Mouse (Mus musculus) intestine, postnatal 0 days (tissue): Measurements from ENCODE around the gene Vinac1. TPM values are rescaled to one million over a fixed set of nuclear protein-coding genes. Genes with fewer than 3 reads are reported as not detected.

Source experiments
- ATAC-seq: fragments of 200-750 bp; cut with Nextera tagmentation; 2 replicates; pipeline ENCODE4 v1.8.0; 2017; ENCODE audit warnings: mild to moderate bottlenecking, moderate TSS enrichment, moderate library complexity
- H3K27ac ChIP-seq: fragments of 300-500 bp; sonication (generic); 2 replicates; pipeline ENCODE4 v1.5.1; 2014; ENCODE audit warnings: mild to moderate bottlenecking, low read depth, low read length, moderate library complexity
- H3K27me3 ChIP-seq: fragments of 300-500 bp; sonication (generic); replicated peaks from 2 replicates; pipeline ENCODE4 v1.6.1; 2014; ENCODE audit warnings: low read length, mixed read lengths; ENCODE audit not compliant: control insufficient read depth, insufficient read depth
- H3K36me3 ChIP-seq: fragments of 300-500 bp; sonication (generic); 2 replicates; pipeline ENCODE4 v1.6.1; 2014; ENCODE audit warnings: mild to moderate bottlenecking, moderate library complexity; ENCODE audit not compliant: control insufficient read depth, insufficient read depth
- H3K4me1 ChIP-seq: fragments of 300-500 bp; sonication (generic); replicated peaks from 2 replicates; pipeline ENCODE4 v1.6.1; 2014; ENCODE audit warnings: antibody characterized with exemption, low read length, mixed read lengths; ENCODE audit not compliant: control insufficient read depth, insufficient read depth
- H3K4me2 ChIP-seq: fragments of 300-500 bp; sonication (generic); replicated peaks from 2 replicates; pipeline ENCODE4 v1.6.1; 2014; ENCODE audit warnings: low read depth, mild to moderate bottlenecking, moderate library complexity
- H3K4me3 ChIP-seq: fragments of 300-500 bp; sonication (generic); 2 replicates; pipeline ENCODE4 v1.5.1; 2014; ENCODE audit warnings: low read depth, low read length
- H3K9ac ChIP-seq: fragments of 300-500 bp; sonication (generic); 2 replicates; pipeline ENCODE4 v1.6.1; 2014; ENCODE audit warnings: mild to moderate bottlenecking, low read depth, low read length
- H3K9me3 ChIP-seq: fragments of 300-500 bp; sonication (generic); 2 replicates; pipeline ENCODE4 v1.6.1; 2016; ENCODE audit warnings: mixed run types; ENCODE audit not compliant: control insufficient read depth
- CTCF ChIP-seq: sonication (generic); IDR thresholded peaks from 2 replicates; pipeline ENCODE4 v1.5.1; 2016; ENCODE audit warnings: low read depth, mild to moderate bottlenecking, control low read depth, antibody characterized with exemption, moderate library complexity
- WGBS: fragments of 180-500 bp; shearing (Covaris S2); extraction: QIAGEN DNeasy Blood & Tissue Kit; methylation state at CpG from one replicate; pipeline ENCODE4 v1.1.7; 2014; 5-methylcytosine and 5-hydroxymethylcytosine counted together
- polyA plus RNA-seq: library from polyadenylated mRNA; unstranded; fragments of >200 nt; fragmentation: Nextera tagmentation; extraction: Ambion mirVana; gene quantifications from 2 replicates; pipeline ENCODE4 v1.2.1, GENCODE M21; 2015

Gene Vinac1
- polyA plus RNA-seq: not detected in 2 replicates

DNA sequence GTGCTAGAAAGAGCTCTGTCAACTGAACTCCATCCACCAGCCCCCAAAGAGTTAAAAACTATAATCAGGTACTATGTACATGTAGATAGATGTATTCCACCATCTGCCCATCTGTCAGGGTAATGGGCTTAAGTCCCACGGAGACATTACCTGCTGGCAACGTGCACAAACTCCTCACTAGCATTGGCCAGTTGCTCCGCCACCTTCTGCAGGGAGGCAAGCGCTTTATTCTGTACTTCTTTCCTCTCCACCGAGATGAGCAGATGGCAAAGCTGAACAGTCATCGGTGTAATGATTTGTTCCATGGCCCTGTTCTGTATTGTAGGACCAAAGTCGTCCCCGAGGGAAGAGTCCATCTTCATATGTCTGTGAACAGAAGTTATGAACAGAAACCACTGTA lies at the start of gene Vinac1:
TSS of gene Vinac1 (minus strand) at position 362 of the 400 bp plus-strand sequence.
- Histone ChIP-seq H3K9ac (no peak within 1 kb of the TSS), H3K36me3 (no peaks in the 10 kb centered on the region), H3K27ac (no peak within 1 kb of the TSS), H3K9me3 (no peaks in the 10 kb centered on the region), H3K27me3 (no peaks in the 10 kb centered on the region), H3K4me1 (no peaks in the 10 kb centered on the region; the same call in 1 of the 2 replicates), H3K4me2 (no peak within 1 kb of the TSS), H3K4me3 (no peak within 1 kb of the TSS)
- 81% methylated on average over 8 of the region's 8 CpGs for WGBS
- no peak for TF ChIP-seq CTCF
- no peak for ATAC-seq

DNA sequence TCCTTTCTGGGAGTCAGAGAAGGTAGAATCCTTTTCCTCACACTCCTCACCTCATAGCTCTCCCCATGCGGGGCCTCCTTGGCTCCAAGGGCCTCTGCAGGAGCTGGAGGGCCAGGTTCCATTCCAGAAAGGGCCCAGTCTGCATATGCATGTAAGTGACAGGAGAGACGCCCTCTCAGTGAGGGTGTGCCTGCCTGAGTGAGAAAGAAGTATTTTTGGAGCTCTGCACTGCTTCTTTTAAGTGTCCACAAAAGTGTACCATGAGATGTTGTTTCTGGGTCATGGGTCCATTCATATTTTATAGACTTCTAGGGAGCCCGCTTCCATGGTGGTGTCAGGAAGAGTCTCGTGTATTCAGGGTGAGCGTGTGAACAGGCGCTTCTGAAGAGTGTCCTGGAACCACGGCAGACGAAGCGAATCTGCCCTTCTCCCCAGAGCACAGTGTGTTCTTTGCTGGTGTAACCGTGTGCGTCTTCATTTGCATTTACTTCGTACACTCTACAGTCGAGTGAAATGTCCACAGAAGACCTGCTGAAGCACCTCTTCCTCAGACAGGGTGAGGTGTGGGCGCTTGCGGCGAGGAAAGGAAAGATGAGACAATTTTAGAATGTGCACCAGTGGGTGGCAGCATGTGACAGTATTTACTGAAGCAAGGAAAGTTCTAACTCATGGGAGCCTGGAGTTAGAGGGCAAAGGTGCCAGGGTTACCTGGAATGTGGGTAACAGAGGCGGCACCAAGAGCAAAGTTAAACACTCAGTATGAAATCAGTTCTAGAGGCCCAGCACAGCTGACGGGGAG lies 46.2 kb upstream of the Vinac1 start:
- Histone ChIP-seq H3K4me3 (no peak overlapping the region), H3K4me1 (no peaks in the 10 kb centered on the region), H3K36me3 (peaks cover 11% of the 10 kb centered on the region; the same call in 1 of the 2 replicates), H3K4me2 (no peak overlapping the region), H3K9ac (no peak overlapping the region), H3K9me3 (no peaks in the 10 kb centered on the region), H3K27me3 (no peaks in the 10 kb centered on the region), H3K27ac (no peak overlapping the region; the same call in 1 of the 2 replicates)
- TF ChIP-seq CTCF: peak; percentile 28
- 82% methylated on average over 18 of the region's 18 CpGs for WGBS
- no peak for ATAC-seq

DNA sequence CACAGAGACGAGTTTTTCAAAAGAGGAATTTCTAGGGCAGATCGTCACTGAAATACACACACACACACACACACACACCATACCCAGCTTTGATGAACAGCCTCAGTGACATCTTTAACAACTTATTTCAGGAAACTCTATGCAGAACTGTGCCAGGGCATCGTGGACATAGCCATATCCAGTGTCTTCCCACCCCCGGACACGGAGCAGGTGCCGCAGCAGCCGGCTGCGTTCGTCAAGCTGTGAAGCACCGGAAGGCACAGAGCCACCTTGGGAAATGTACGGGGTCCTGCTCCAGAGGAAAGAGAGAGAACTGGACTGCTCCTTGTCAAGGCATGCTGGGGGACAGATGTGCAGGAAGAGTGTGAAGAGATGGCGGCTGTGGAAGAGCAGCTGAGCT lies 44.8 kb upstream of the Vinac1 start:
- Histone ChIP-seq H3K27me3 (no peaks in the 10 kb centered on the region), H3K4me3 (no peak overlapping the region), H3K9ac (no peak overlapping the region), H3K4me2 (no peak overlapping the region), H3K9me3 (no peaks in the 10 kb centered on the region), H3K27ac (no peak overlapping the region), H3K36me3 (peaks cover 11% of the 10 kb centered on the region; the same call in 1 of the 2 replicates), H3K4me1 (no peaks in the 10 kb centered on the region)
- ATAC-seq: no peak
- 93% methylated on average over 12 of the region's 12 CpGs for WGBS
- no peak for TF ChIP-seq CTCF

DNA sequence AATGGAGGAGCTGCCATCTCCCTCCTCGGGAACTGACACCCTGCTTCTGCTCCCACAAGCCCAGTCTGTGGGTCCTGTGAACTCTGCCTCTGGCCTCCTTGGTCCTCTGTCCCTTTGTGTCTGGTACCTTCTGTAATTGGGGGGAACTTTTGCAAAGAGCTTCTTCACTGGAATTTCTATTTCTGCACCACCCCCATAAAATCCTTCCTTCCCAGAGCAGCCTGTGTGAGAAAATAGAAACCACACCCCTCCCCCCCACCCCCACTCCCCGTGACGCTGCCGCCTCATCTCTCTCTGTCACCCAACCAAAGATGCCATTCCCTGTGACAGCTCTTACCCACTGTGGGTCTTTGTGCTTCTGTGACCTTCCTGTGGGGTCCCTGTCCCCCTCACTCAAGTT lies 42.4 kb upstream of the Vinac1 start:
- 80% methylated on average over 4 of the region's 4 CpGs for WGBS
- Histone ChIP-seq H3K27me3 (no peaks in the 10 kb centered on the region), H3K4me3 (no peak overlapping the region), H3K27ac (no peak overlapping the region), H3K4me1 (no peaks in the 10 kb centered on the region), H3K9ac (no peak overlapping the region), H3K9me3 (no peaks in the 10 kb centered on the region), H3K4me2 (no peak overlapping the region), H3K36me3 (peaks cover 16% of the 10 kb centered on the region)
- TF ChIP-seq CTCF: no peak
- ATAC-seq: no peak

DNA sequence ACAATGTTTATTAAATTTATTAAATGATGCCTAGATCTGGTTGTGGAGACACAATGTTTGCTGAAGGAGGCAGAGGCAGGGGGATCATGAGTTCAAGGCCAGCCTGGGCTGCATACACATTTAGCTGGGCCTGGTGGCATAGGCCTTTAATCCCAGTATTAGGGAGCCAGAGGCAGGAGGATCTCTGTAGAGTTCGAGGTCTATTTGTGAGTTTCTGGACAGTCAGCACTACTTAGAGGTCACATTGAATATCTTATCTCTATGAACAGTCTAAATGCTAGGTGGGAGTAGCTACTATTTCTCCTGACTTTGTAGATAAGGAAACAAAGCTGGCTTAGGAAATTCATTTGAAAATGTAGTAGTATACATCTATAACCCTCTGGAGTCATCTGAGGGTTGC lies 39.5 kb upstream of the Vinac1 start:
- no peak overlapping the region for H3K27ac ChIP-seq
- H3K4me2 ChIP-seq: no peak overlapping the region
- H3K4me1 ChIP-seq: no peaks in the 10 kb centered on the region
- 87% methylated on average over 1 of the region's 1 CpGs for WGBS
- no peaks in the 10 kb centered on the region for H3K9me3 ChIP-seq
- no peak overlapping the region for H3K9ac ChIP-seq
- H3K27me3 ChIP-seq: no peaks in the 10 kb centered on the region
- TF ChIP-seq CTCF: no peak
- peaks cover 10% of the 10 kb centered on the region for H3K36me3 ChIP-seq
- ATAC-seq: no peak
- H3K4me3 ChIP-seq: no peak overlapping the region

DNA sequence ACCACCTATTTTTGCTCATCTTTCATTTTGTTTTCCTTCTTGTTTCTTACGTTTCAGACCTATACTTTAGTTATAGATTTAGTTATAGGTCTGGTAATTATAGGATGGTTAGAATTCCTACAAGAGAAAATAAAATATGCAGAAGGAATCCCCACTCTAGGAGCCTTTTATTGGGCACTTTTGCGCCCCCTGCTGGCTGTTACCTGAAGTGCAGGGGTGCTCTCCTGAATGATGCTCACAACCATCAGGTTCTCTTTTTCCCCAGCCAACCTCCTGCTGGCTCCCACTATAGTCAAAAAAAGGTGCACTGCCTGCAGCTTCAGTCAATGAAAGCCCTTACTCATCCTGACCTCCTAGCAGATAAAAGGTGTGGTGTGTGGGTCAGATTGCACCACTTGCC lies 37.0 kb upstream of the Vinac1 start:
- H3K27ac ChIP-seq: no peak overlapping the region
- H3K4me2 ChIP-seq: no peak overlapping the region
- peak; percentile 76 for TF ChIP-seq CTCF
- H3K36me3 ChIP-seq: peaks cover 5% of the 10 kb centered on the region; the same call in 1 of the 2 replicates
- H3K4me1 ChIP-seq: no peaks in the 10 kb centered on the region
- no peaks in the 10 kb centered on the region for H3K27me3 ChIP-seq
- H3K9me3 ChIP-seq: no peaks in the 10 kb centered on the region
- no peak for ATAC-seq
- H3K9ac ChIP-seq: no peak overlapping the region
- 71% methylated on average over 2 of the region's 2 CpGs for WGBS
- no peak overlapping the region for H3K4me3 ChIP-seq
